Mouse (Mus musculus): ENCODE results near the gene Ptprk.

The Ptprk gene

DNA sequence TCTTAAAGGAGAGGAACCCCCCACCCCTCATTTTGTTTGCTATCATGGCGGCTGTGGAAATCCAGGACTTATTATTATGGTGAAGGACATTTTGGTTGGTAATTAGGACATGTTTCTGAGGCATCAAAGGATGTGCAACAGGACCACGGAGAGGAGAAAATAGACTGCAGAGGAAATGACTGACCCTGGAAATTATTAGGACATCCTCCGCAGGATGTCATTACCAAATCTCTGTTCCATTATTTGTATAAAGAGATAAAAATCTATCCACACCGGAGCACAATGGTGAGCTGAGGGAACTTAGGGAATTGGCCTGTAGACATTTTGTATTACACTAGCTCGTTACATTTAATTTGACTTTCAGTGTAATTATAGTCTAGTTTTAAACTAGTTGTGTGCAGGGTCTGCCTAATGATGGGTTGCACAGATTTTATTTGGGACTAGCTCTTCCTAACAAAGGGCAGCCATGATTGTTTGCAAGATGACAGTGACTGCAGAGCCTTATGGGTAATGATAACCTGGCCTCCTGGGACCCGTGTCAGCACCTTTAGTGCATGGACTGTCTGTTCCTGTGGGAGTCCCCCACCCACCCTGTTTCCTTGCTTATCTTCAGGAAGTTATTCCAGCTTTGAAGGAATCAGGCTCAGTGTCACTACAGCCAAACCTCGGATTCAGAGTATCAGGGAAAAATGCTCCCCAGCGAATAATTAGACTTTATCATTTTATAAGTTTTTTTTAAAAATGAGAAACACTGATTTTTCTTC, 38.4 kb downstream of the Ptprk start:
- no peak for DNase-seq (ENCODE audit: low spot score in 2 of 2)

- peak in 1 of 2 experiments; percentile 70 for DNase-seq (ENCODE audit: low spot score in 2 of 2)
Observed at GRCm38 (mm10) chr10:28113879-28114278, 39.3 kb downstream of the Ptprk start.

DNA sequence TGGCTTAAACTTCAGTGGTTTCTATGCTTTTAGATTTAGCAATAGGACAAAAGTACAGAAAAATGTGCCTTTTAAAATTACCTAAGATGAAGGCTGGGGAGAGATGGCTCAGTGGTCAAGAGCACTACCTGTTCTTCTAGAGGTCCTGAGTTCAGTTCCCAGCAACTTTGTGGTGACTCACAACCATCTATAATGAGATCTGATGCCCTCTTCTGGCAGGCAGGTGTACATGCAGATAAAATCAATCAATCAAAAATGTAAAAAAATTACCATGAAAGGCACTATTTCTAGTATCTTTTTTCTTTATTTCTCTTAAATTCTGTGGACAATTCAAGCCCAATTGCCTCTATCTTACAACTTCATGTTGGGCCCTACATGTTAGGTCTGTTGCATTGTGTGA, 42.4 kb downstream of the Ptprk start:
- DNase-seq (ENCODE audit: low spot score in 2 of 2) = no peak

- no peak for DNase-seq (ENCODE audit: low spot score in 2 of 2)
Observed at GRCm38 (mm10) chr10:28118783-28119365, 44.3 kb downstream of the Ptprk start.

GRCm38 (mm10) chr10:28123881-28124280, 49.3 kb downstream of the Ptprk start:
- no peak for DNase-seq (ENCODE audit: low spot score in 2 of 2)

DNA sequence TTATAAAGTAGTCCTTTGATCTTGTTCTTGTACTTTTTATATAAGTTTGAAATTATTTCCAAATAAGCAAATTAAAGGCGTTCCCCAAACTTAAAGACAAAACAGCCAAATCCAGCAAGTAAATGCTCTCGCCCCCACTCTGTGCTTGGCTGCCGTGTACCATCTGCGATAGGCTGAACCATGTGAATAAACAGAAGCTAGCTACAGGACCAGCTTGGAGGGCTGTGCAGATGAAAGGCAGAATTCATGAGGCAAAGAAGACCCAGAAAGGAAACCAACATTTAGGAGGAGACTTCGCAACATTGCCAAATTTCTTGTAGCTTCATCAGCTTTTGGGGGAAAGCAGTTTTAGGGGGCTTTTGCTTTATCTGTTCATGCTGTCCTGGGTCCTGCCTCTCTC, 53.4 kb downstream of the Ptprk start:
- peak in 1 of 2 experiments; percentile 67 for DNase-seq (ENCODE audit: low spot score in 2 of 2)

DNA sequence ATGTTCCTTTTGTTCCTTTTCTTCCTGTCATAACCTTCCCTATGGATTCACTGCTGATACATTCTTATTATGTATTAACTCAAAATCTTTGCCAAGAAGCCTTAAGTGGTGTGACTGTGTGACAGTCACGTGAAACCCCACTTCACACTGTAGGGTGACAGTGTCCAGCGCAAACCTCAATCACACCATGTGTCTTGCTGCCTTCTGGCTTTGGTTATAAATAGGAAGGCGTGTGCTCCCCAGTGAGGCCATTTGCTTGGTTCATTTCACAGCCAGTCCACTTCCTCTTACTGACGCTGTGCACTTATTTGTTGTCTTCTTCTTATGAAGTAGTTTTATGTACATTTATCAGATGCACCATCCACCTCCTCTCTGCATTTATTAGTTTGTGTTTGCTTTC, 53.8 kb downstream of the Ptprk start:
- no peak for DNase-seq (ENCODE audit: low spot score in 2 of 2)

- no peak for DNase-seq (ENCODE audit: low spot score in 2 of 2)
Observed at GRCm38 (mm10) chr10:28130422-28130821, 55.8 kb downstream of the Ptprk start.

- no peak for DNase-seq (ENCODE audit: low spot score in 2 of 2)
Observed at GRCm38 (mm10) chr10:28133770-28134169, 59.1 kb downstream of the Ptprk start.

DNA sequence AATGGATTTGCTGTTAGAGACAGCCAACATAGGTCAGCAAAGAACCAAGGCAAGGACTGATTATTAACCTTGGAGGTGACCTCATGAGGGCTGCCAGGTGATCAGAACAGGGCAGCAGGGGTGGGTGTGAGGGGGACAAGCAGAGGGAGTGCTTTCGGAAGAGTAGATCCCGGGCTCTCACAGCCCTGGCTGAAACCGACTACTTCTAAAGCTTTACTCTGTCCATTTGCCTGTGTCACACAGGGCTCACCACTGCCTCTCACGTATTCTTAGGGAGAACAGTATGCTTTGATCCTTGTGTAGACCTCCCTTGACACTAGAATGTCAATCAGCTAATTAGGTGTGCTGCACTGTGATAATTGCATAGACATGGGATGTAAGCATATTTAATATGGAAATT, 63.8 kb downstream of the Ptprk start:
- DNase-seq (ENCODE audit: low spot score in 2 of 2) = no peak

DNA sequence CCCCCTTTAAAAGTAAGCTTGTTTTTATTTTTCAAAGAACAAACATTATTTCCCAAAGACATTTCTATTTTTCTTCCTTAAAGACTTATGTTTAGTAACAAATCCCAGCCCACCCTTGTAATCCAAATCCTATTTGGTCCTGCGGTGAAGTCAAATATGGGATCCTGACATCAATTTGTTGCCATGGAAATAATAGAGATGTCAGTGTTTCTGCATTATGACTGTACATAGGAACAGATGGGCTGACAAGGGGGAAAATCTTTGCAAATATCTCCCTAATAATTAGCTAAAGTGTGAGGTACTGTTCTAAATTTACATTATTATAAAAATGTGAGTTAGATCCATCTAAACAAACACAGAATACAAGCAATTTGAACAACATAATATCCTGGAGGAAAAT, 69.8 kb downstream of the Ptprk start:
- DNase-seq (ENCODE audit: low spot score in 2 of 2) = no peak

- no peak for DNase-seq (ENCODE audit: low spot score in 2 of 2)
Observed at GRCm38 (mm10) chr10:28145326-28145725, 70.7 kb downstream of the Ptprk start.

DNA sequence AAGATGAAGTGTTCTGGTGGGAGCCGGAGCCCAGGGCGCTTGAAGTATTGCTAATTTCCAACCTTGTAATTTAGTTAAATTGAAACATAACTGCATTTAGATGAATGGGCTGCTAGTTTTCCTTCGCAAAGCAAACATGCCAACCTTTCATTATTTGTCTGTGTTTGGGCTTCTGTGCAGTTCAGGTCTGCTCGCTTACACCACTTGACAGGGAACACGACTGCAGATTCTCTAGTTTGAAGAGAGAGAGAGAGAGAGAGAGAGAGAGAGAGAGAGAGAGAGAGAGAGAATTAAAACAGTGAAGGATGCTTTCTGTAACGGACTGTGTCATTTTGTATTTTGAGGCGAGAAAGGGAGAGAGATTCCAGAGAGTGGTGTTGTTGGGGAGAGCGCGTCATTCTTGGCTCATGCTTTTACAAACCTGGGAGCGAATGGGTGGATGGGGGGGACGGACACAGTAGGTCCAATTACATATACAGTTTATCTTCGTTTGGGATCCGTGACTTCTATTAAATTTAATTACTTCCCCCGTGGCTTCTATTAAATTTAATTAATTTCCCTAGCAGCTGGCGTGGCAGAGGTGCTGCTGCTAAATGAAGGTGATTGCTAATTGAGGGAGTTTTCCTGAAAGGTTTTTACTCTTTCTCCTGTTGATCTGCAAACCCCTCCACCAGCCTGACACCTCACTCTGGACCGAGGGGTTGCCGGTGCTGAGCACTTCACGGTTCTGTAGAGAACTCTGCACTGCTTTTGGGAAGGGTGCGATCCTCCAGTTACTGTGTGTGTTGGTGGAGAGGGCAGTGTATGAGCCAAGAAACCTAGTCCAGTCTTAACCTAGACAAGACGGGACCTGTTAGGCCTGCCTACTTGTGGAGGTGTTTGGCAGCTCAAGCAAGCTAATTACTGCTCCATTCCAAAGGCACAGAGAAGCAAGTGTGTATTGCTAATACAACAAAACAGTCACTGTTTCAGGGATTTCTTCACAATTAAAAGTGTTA, 81.4 kb downstream of the Ptprk start:
- DNase-seq (ENCODE audit: low spot score in 2 of 2) = no peak

GRCm38 (mm10) chr10:28159716-28160115, 85.1 kb downstream of the Ptprk start:
- no peak for DNase-seq (ENCODE audit: low spot score in 2 of 2)

- no peak for DNase-seq (ENCODE audit: low spot score in 2 of 2)
Observed at GRCm38 (mm10) chr10:28161306-28161705, 86.7 kb downstream of the Ptprk start.

DNA sequence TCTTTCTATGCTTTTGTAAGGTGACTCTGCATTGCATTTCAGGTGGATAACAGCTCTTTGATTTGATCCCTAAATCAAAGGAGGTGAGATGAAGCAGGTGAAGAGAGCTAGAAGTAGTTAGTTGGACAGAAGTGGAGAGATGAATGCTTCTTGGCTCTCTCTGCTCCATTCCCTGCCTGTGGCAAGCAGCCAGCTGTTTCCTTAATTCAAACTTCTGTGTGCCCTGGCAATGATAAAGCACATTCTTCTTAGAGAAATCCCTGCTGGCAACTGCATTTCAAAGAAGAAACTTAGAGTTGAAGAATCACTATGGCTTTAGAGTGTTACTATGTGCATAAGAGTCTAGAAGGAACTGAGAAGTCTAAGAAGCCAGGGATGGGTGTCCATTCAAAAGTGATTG, 89.6 kb downstream of the Ptprk start:
- no peak for DNase-seq (ENCODE audit: low spot score in 2 of 2)

- DNase-seq (ENCODE audit: low spot score in 2 of 2) = no peak
Observed at GRCm38 (mm10) chr10:28164746-28165145, 90.1 kb downstream of the Ptprk start.

- DNase-seq (ENCODE audit: low spot score in 2 of 2) = no peak
Observed at GRCm38 (mm10) chr10:28166610-28167009, 92.0 kb downstream of the Ptprk start.

DNA sequence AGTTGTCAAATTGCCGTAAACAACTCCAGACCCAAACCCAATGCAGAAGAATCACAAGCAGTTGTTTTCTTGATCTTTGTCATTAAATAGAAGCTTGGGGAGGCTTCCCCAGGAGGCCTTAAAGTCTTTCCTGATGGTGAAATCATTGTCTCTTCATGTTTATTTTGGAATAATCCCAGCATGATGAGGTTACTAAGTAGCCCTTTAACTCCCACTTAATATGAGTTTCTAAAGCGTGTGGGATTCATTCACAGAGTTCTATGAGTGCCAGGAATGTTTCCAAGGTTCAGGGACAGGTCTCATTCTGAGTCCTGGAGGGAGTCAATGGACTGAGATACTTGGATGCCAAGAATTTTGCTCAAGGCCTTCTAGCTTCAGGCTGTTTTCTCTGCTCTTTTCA, 92.5 kb downstream of the Ptprk start:
- no peak for DNase-seq (ENCODE audit: low spot score in 2 of 2)

GRCm38 (mm10) chr10:28171196-28171595, 96.6 kb downstream of the Ptprk start:
- DNase-seq (ENCODE audit: low spot score in 2 of 2) = no peak

GRCm38 (mm10) chr10:28178876-28179275, 104.3 kb downstream of the Ptprk start:
- DNase-seq (ENCODE audit: low spot score in 2 of 2) = peak in 1 of 2 experiments; percentile 20

DNA sequence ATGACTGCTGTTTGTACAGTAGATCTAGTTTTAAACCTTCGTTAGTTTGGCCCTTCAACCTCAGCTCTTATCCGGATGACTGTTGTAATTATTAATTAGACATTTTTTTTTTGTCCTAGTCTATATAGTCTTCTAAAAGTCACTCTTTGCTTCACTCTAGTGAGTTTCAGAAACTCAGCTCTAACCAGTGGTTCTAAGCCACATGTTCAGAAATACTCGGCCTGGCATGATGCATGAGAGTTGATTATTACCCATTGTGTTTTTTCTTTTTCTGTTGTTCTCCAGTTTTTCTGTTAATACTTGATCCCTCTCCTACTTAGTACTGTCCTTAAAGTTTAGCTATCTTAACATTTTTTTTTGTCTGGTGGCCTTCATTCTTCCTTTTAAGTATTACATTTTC, 107.5 kb downstream of the Ptprk start:
- no peak for DNase-seq (ENCODE audit: low spot score in 2 of 2)

Measured in left cerebral cortex, adult 9 months (tissue).